Mouse (Mus musculus) small intestine, adult 2 months (tissue): ENCODE results near the gene Iqschfp.

Experiments
- CTCF ChIP-seq: fragments of 200-500 bp; IDR thresholded peaks from 2 replicates; pipeline ENCODE4 v1.5.1; 2012; ENCODE audit warnings: low read depth, mild to moderate bottlenecking, control low read depth, inconsistent platforms, low read length, moderate library complexity, mixed read lengths; ENCODE audit not compliant: insufficient replicate concordance, insufficient read length; ENCODE audit errors: extremely low read depth
- POLR2A ChIP-seq: fragments of 200-500 bp; IDR thresholded peaks from 2 replicates; pipeline ENCODE4 v1.6.1; 2012; ENCODE audit warnings: low read depth, mild to moderate bottlenecking, control low read depth, inconsistent platforms, low read length, moderate library complexity

GRCm38 (mm10) chr3:68385544-68385943 is 493.5 kb downstream of the Iqschfp start:
- TF ChIP-seq POLR2A (no peak), CTCF (no peak)
